Mouse (Mus musculus): ENCODE results near the gene Edf1. TPM values are rescaled to one million over a fixed set of nuclear protein-coding genes. Genes with fewer than 3 reads are reported as not detected.

The Edf1 gene
- 168 and 190 TPM in 2 replicates for polyA plus RNA-seq (2012)

DNA sequence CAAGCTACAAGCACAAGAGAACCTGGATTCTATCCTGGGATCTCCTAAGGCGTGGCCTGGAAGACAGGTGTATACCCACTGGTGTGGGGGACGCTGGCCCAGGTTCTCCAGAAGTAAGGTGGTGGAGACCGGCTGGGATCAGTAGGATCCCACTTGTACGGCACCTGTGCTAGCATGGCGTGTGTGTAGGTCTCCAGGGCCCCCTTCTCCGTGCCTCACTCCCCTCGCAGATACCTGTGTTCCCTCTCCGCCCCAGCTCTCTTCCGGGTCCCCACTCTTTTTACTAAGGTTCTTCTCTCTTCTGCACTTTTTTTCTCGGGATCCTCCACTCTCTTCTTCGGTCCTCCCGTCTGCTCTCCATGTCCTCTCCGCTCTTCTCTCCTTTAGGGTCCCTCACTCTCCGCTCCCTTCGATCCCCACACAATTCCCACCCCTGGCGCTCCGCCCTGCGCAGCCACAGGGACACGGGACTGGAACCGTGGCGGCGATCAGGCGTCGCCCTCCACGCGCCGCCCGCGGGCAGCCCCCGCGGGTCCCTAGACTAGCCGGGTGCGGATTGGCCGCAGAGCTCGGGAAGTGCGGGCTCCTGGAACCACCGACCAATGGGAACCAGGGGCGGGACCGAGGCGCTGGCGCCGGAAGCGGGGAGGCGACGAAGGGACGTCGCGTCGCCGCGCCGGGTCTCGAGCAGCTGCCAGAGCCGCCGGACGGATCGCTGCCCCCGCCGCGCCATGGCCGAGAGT is at the start of gene Edf1:
Edf1 (plus strand) TSS at position 627 of the 743 bp plus-strand sequence.
- TF ChIP-seq TAL1 (IDR thresholded peaks at IDR 0.05; ENCODE audit: low read length), result no peak
- TF ChIP-seq GATA1 (IDR thresholded peaks at IDR 0.05; ENCODE audit: low read length), result no peak
- Histone ChIP-seq H3K36me3 (ENCODE audit: control insufficient read depth) (peaks cover 34% of the 10 kb centered on the region), H3K9me3 (ENCODE audit: control insufficient read depth, low read length) (no peaks in the 10 kb centered on the region), H3K4me3 (replicated peaks) (peak within 1 kb of the TSS; percentile 83), H3K27me3 (ENCODE audit: control insufficient read depth) (no peaks in the 10 kb centered on the region), H3K4me1 (ENCODE audit: control insufficient read depth) (peaks cover 39% of the 10 kb centered on the region)

DNA sequence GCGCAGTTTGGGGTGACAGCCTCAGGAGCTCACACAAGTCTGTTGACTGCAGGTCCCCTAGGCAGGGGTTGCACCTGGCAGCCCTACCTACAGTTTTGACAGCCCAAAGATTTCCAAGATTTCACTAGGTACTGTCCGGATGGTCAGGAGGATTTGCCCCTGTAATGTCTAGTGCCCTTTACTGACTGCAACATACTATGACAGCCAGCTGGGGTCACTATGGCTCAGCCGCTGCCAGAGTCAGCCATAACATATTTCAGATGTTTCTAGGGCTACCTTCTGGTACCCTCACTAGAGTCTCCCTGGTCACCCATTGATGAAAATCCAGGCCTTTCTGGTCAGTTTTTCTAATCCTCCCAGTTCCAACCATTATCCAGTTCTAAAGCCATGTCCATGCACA is 47.7 kb upstream of the Edf1 start:
- no peak overlapping the region for H3K4me3 ChIP-seq (replicated peaks)
- H3K4me1 ChIP-seq (ENCODE audit: control insufficient read depth), result peaks cover 22% of the 10 kb centered on the region
- TF ChIP-seq TAL1 (IDR thresholded peaks at IDR 0.05; ENCODE audit: low read length), result no peak
- no peak for TF ChIP-seq GATA1 (IDR thresholded peaks at IDR 0.05; ENCODE audit: low read length)
- H3K36me3 ChIP-seq (ENCODE audit: control insufficient read depth), result peaks cover 17% of the 10 kb centered on the region
- no peaks in the 10 kb centered on the region; the same call in 1 of the 2 replicates for H3K27me3 ChIP-seq (ENCODE audit: control insufficient read depth)
- H3K9me3 ChIP-seq (ENCODE audit: control insufficient read depth, low read length), result no peaks in the 10 kb centered on the region

DNA sequence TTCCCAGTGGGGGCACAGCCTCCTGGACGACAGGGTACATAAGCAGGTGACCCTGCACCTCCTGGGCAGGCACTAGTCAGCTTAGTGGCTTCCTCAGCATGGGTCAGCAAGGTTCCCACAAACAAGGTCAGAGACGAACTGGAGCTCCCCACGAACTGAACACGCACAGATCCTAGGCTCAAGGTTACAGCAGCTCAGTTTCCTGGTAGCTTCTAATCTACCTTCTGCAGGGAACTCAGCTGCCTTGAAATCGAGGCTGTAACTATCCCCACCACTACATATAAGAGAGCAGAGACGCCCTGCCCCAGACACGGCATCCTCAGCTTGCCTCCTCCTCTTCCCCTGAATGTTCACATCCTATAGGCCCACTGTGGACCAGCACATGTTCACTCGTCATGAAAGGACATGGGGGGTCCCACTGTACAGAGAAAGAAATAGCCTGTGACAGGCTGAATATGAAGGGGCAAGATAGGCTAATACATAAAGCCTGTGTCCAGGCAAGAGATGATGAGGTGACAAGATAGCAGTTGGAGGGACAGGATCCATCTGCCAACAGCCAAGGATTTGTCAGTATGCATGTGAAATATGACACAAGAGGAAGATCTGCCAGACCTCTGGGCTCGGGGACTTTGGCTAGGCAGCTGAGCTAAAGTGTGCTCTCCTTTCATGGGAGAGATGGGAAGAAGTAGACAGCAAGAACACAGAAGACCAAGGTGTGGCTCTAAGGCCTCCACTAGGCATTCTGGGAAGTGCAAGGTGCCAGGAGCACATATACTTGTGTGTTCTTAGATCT is 30.9 kb upstream of the Edf1 start:
- TF ChIP-seq TAL1 (IDR thresholded peaks at IDR 0.05; ENCODE audit: low read length), result no peak
- no peak for TF ChIP-seq GATA1 (IDR thresholded peaks at IDR 0.05; ENCODE audit: low read length)

DNA sequence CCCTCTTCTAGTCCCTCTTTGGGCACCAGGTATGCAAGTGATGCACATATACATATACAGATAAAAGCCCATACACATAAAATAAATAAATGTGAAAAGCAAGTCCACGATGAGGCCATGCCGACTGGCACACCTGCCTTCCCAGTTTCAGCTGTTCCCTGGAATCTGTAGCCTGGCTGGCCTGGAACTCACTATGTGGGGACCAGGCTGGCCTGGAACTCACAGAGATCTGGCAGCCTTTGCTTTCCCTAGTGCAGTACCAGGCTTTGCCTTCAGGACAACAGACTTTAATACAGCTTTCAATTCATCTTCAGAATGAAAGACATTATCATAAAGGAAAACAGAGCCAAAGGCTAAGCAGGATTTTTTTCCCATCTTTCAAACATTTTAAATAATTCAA is 23.9 kb upstream of the Edf1 start:
- Histone ChIP-seq H3K36me3 (ENCODE audit: control insufficient read depth) (peaks cover 97% of the 10 kb centered on the region), H3K27me3 (ENCODE audit: control insufficient read depth) (no peaks in the 10 kb centered on the region), H3K9me3 (ENCODE audit: control insufficient read depth, low read length) (no peaks in the 10 kb centered on the region), H3K4me3 (replicated peaks) (no peak overlapping the region), H3K4me1 (ENCODE audit: control insufficient read depth) (peaks cover 11% of the 10 kb centered on the region)
- no peak for TF ChIP-seq TAL1 (IDR thresholded peaks at IDR 0.05; ENCODE audit: low read length)
- TF ChIP-seq GATA1 (IDR thresholded peaks at IDR 0.05; ENCODE audit: low read length), result no peak

More for the DNA sequence above, 30.9 kb upstream of the Edf1 start:
- Histone ChIP-seq H3K36me3 (ENCODE audit: control insufficient read depth) (peaks cover 97% of the 10 kb centered on the region), H3K4me3 (replicated peaks) (no peak overlapping the region), H3K27me3 (ENCODE audit: control insufficient read depth) (no peaks in the 10 kb centered on the region), H3K4me1 (ENCODE audit: control insufficient read depth) (peaks cover 2% of the 10 kb centered on the region; the same call in 1 of the 2 replicates), H3K9me3 (ENCODE audit: control insufficient read depth, low read length) (no peaks in the 10 kb centered on the region)

DNA sequence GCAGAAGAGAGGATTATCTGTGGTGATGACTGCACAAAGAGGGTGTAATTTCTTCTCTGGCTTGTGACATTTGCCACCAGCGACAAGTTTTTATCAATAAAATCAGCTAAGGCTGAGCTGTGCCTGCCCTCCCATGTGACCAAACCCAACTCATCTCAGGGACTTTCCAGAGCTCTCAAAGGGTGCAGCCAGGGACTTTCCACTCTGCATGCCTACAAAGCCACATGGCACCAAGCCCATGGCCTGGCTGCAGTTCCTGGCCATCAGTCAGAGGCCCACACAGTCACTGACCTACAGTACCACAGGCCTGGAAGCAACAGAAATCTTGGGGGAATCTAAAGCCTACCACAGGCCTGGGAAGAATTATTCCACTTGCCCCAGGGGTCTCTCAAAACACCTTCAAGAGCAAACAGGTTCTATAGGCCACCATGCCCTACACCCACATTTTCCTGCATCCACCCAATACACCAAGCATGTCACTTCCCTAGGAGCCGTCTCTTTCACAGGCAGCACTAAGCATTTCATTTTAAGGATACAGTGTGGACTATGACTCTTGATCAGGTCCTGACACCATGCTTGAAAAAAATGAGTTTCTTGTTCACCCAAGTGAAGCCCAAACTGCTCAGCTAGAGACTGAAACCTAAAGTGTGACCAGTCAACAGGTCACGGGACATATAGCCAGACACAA is 23.3 kb upstream of the Edf1 start:
- TF ChIP-seq GATA1 (IDR thresholded peaks at IDR 0.05; ENCODE audit: low read length) (no peak), TAL1 (IDR thresholded peaks at IDR 0.05; ENCODE audit: low read length) (no peak)
- H3K4me3 ChIP-seq (replicated peaks), result no peak overlapping the region
- H3K36me3 ChIP-seq (ENCODE audit: control insufficient read depth), result peaks cover 97% of the 10 kb centered on the region
- no peaks in the 10 kb centered on the region for H3K9me3 ChIP-seq (ENCODE audit: control insufficient read depth, low read length)
- H3K4me1 ChIP-seq (ENCODE audit: control insufficient read depth), result peaks cover 11% of the 10 kb centered on the region
- no peaks in the 10 kb centered on the region for H3K27me3 ChIP-seq (ENCODE audit: control insufficient read depth)

DNA sequence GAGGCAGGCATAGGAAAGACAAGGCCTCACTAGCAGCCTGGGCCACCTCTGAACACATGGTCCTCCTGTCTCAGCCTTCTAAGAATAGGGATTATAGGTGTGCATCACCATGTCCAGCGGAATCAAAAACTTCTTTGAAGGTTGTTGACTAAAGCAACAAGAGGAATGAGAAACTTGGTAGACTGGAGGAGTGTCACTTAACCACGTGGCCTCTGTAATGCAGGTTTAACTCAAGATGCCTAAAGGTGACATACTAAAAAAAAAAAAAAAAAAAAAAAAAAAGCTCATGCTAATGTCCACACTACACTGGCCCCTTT is 22.8 kb upstream of the Edf1 start:
- H3K4me1 ChIP-seq (ENCODE audit: control insufficient read depth), result peaks cover 13% of the 10 kb centered on the region
- no peak overlapping the region for H3K4me3 ChIP-seq (replicated peaks)
- H3K27me3 ChIP-seq (ENCODE audit: control insufficient read depth), result no peaks in the 10 kb centered on the region
- H3K36me3 ChIP-seq (ENCODE audit: control insufficient read depth), result peaks cover 97% of the 10 kb centered on the region
- no peaks in the 10 kb centered on the region for H3K9me3 ChIP-seq (ENCODE audit: control insufficient read depth, low read length)
- TF ChIP-seq GATA1 (IDR thresholded peaks at IDR 0.05; ENCODE audit: low read length), result no peak
- no peak for TF ChIP-seq TAL1 (IDR thresholded peaks at IDR 0.05; ENCODE audit: low read length)

DNA sequence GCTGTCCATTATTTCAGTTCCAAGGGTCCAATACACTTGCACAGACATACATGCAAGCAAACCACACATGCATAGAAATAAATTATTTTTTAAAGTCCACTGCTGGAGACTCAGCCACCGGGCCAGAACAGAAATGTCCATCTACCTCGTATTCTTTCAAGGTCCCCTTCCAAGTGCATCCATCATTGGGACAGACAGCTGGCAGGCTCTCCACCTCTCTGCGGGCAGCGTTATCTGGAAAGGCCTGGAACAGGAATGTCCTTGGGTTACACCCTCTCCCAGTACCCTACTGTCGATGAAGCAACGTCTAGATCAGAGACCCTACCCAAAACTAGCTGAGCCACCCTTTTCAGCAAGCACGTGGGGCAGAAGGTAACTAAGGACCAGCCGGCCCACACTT is 21.1 kb upstream of the Edf1 start:
- Histone ChIP-seq H3K36me3 (ENCODE audit: control insufficient read depth) (peaks cover 90% of the 10 kb centered on the region), H3K9me3 (ENCODE audit: control insufficient read depth, low read length) (no peaks in the 10 kb centered on the region), H3K4me1 (ENCODE audit: control insufficient read depth) (peaks cover 14% of the 10 kb centered on the region), H3K27me3 (ENCODE audit: control insufficient read depth) (no peaks in the 10 kb centered on the region), H3K4me3 (replicated peaks) (no peak overlapping the region)
- TF ChIP-seq TAL1 (IDR thresholded peaks at IDR 0.05; ENCODE audit: low read length), result no peak
- TF ChIP-seq GATA1 (IDR thresholded peaks at IDR 0.05; ENCODE audit: low read length), result no peak

DNA sequence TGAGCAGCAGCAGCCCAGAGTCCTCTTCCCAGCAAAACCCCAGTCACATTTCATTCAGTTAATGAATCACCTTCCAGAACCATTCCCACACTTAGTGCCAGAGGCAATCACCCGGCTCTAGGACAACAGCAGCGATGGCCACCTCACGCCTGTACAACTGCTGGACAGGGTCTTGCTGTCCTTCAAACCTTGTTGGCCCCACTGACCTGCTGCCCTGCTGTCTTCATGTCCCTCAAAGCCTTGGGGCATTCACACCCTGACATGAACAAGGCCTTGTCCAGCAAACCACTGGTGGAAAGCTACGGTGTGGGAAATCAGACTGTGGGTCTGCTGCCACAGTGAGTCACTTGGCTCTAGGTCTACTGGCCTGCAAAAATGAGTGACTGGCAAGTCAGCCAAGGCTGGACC is 17.1 kb upstream of the Edf1 start:
- TF ChIP-seq GATA1 (IDR thresholded peaks at IDR 0.05; ENCODE audit: low read length), result no peak
- no peak for TF ChIP-seq TAL1 (IDR thresholded peaks at IDR 0.05; ENCODE audit: low read length)
- Histone ChIP-seq H3K4me3 (replicated peaks) (no peak overlapping the region), H3K36me3 (ENCODE audit: control insufficient read depth) (peaks cover 75% of the 10 kb centered on the region), H3K4me1 (ENCODE audit: control insufficient read depth) (peaks cover 28% of the 10 kb centered on the region), H3K27me3 (ENCODE audit: control insufficient read depth) (no peaks in the 10 kb centered on the region), H3K9me3 (ENCODE audit: control insufficient read depth, low read length) (no peaks in the 10 kb centered on the region)
